Mouse (Mus musculus) heart, postnatal 0 days (tissue): ENCODE results near the gene Cldn7. TPM values are rescaled to one million over a fixed set of nuclear protein-coding genes. Genes with fewer than 3 reads are reported as not detected.

Experiments
- ATAC-seq: fragments of 200-750 bp; cut with Nextera tagmentation; 2 replicates; pipeline ENCODE4 v1.8.0; 2017; ENCODE audit warnings: low read depth, moderate number of reproducible peaks, moderate library complexity; ENCODE audit not compliant: insufficient read depth
- DNase-seq: peaks from one replicate; pipeline ENCODE4 v3.0.0-alpha.2; 2016; ENCODE audit warnings: low spot score
- H3K27ac ChIP-seq: fragments of 300-500 bp; sonication (generic); 2 replicates; pipeline ENCODE4 v1.5.1; 2014; ENCODE audit warnings: low read depth, mild to moderate bottlenecking
- H3K27me3 ChIP-seq: fragments of 300-500 bp; sonication (generic); 2 replicates; pipeline ENCODE4 v1.6.1; 2014; ENCODE audit warnings: low read length, mixed read lengths; ENCODE audit not compliant: control insufficient read depth, insufficient read depth
- H3K36me3 ChIP-seq: fragments of 300-500 bp; sonication (generic); replicated peaks from 2 replicates; pipeline ENCODE4 v1.6.1; 2014; ENCODE audit warnings: low read length, mixed read lengths; ENCODE audit not compliant: control insufficient read depth, insufficient read depth
- H3K4me1 ChIP-seq: fragments of 300-500 bp; sonication (generic); 2 replicates; pipeline ENCODE4 v1.6.1; 2014; ENCODE audit warnings: antibody characterized with exemption; ENCODE audit not compliant: control insufficient read depth, insufficient read depth
- H3K4me2 ChIP-seq: fragments of 300-500 bp; sonication (generic); 2 replicates; pipeline ENCODE4 v1.6.1; 2014; ENCODE audit warnings: low read depth, mild to moderate bottlenecking, low read length, moderate library complexity
- H3K4me3 ChIP-seq: fragments of 300-500 bp; sonication (generic); 2 replicates; pipeline ENCODE4 v1.5.1; 2014; ENCODE audit warnings: low read depth, low read length
- H3K9ac ChIP-seq: fragments of 300-500 bp; sonication (generic); replicated peaks from 2 replicates; pipeline ENCODE4 v1.6.1; 2014; ENCODE audit warnings: low read depth, low read length, mixed read lengths
- H3K9me3 ChIP-seq: fragments of 300-500 bp; sonication (generic); replicated peaks from 2 replicates; pipeline ENCODE4 v1.6.1; 2016; ENCODE audit warnings: low read length; ENCODE audit not compliant: control insufficient read depth
- CTCF ChIP-seq: IDR thresholded peaks from 2 replicates; pipeline ENCODE4 v1.5.1; 2016; ENCODE audit warnings: antibody characterized with exemption, control low read depth, low read depth
- EP300 ChIP-seq: IDR thresholded peaks from 2 replicates; pipeline ENCODE4 v1.6.1; 2016; ENCODE audit warnings: antibody characterized with exemption, low read depth
- WGBS: fragments of 180-500 bp; shearing (Covaris S2); extraction: QIAGEN DNeasy Blood & Tissue Kit; methylation state at CpG from one replicate; pipeline ENCODE4 v1.1.7; 2014; 5-methylcytosine and 5-hydroxymethylcytosine counted together
- polyA plus RNA-seq: library from polyadenylated mRNA; unstranded; fragments of >200 nt; fragmentation: Nextera tagmentation; extraction: Ambion mirVana; gene quantifications from 2 replicates; pipeline ENCODE4 v1.2.1, GENCODE M21; 2015
- total RNA-seq: library from RNA; depleted of rRNA; stranded (reverse); fragments of >200 nt; gene quantifications from 2 replicates; pipeline ENCODE4 v1.2.3, GENCODE M21; 2014; ENCODE audit warnings: low replicate concordance

The Cldn7 gene
- total and polyA plus RNA-seq, 2 experiments from 2014 or later = 0.64 TPM; not detected in 1

GRCm38 (mm10) chr11:69965271-69966005 lies 859 bp downstream of the Cldn7 start:
- Histone ChIP-seq H3K27me3 (peaks cover 52% of the 10 kb centered on the region), H3K4me2 (peak overlapping the region; percentile 65; the same call in 1 of the 2 replicates), H3K36me3 (peaks cover 25% of the 10 kb centered on the region), H3K4me3 (peak overlapping the region; percentile 44), H3K9me3 (no peaks in the 10 kb centered on the region), H3K27ac (no peak overlapping the region), H3K9ac (no peak overlapping the region), H3K4me1 (0 out of 2 replicates have a peak, but pooled peaks cover 10% of the 10 kb centered on the region)
- 5% methylated on average over 48 of the region's 49 CpGs for WGBS
- ATAC-seq (no peak), DNase-seq (no peak)
- TF ChIP-seq CTCF (no peak), EP300 (no peak)

DNA sequence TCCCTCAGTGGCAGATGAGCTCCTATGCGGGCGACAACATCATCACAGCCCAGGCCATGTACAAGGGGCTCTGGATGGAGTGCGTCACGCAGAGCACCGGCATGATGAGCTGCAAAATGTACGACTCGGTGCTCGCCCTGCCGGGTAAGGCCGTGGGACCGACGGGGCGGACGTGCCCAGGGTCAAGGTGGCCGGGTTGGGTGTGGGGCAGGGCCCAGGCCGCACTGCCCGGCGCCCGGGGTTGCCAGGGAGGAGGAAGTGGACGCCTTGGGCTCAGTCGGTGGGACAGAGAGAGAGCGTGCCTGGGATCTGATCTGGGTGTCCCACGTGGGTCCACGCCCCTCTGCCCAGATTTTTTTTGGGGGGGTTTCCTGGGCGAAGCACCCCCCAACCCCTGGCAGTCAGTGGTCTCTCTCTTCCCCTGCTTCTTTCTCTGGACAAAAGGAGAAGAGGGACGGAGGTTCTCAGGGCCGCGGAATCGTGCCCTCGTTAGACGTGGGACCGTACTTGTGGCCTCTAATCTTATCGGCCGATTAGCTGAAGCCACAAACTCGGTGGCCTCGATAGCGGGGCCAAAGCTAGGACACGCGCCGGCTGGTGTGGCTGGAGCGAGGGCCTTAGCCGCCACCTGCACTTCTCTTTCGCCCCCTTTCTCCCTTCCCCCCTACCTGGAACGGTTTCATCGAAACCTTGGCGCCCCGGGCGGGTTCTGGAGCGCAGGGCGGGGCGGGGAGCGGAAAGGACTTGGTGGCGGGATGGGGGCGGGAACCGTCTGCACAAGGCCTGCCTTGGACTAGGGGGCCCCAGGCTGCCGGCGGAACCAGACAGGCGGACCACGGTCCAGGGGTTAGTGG lies 1.7 kb downstream of the Cldn7 start:
- H3K4me2 ChIP-seq = peak overlapping the region; percentile 65
- peak overlapping the region; percentile 18; the same call in 1 of the 2 replicates for H3K9ac ChIP-seq
- TF ChIP-seq CTCF (no peak), EP300 (no peak)
- no peaks in the 10 kb centered on the region for H3K9me3 ChIP-seq
- DNase-seq = no peak
- peak overlapping the region; percentile 44 for H3K4me3 ChIP-seq
- peaks cover 28% of the 10 kb centered on the region for H3K36me3 ChIP-seq
- ATAC-seq = peak; percentile 8; the same call in 1 of the 2 replicates
- 0 out of 2 replicates have a peak, but pooled peaks cover 10% of the 10 kb centered on the region for H3K4me1 ChIP-seq
- 2% methylated on average over 59 of the region's 59 CpGs for WGBS
- H3K27ac ChIP-seq = no peak overlapping the region
- H3K27me3 ChIP-seq = peaks cover 52% of the 10 kb centered on the region

- no peak overlapping the region for H3K27ac ChIP-seq
- WGBS = 33% methylated on average over 17 of the region's 17 CpGs
- H3K4me3 ChIP-seq = peak overlapping the region; percentile 44
- peak overlapping the region; percentile 18; the same call in 1 of the 2 replicates for H3K9ac ChIP-seq
- ATAC-seq = 0 out of 2 replicates have a peak, but pooled peaks have one; percentile 41
- H3K4me2 ChIP-seq = peak overlapping the region; percentile 65
- TF ChIP-seq EP300 (no peak), CTCF (no peak)
- H3K4me1 ChIP-seq = 0 out of 2 replicates have a peak, but pooled peaks cover 10% of the 10 kb centered on the region
- peaks cover 46% of the 10 kb centered on the region for H3K27me3 ChIP-seq
- peaks cover 31% of the 10 kb centered on the region for H3K36me3 ChIP-seq
- DNase-seq = no peak
- no peaks in the 10 kb centered on the region for H3K9me3 ChIP-seq
Measured at GRCm38 (mm10) chr11:69966860-69967517, 2.4 kb downstream of the Cldn7 start.

GRCm38 (mm10) chr11:69968793-69969192 lies 4.2 kb downstream of the Cldn7 start:
- TF ChIP-seq EP300 (no peak), CTCF (no peak)
- Histone ChIP-seq H3K27ac (no peak overlapping the region), H3K36me3 (peaks cover 48% of the 10 kb centered on the region), H3K4me2 (no peak overlapping the region), H3K9me3 (no peaks in the 10 kb centered on the region), H3K27me3 (peaks cover 33% of the 10 kb centered on the region), H3K4me1 (0 out of 2 replicates have a peak, but pooled peaks cover 10% of the 10 kb centered on the region), H3K9ac (no peak overlapping the region), H3K4me3 (no peak overlapping the region)
- 79% methylated on average over 4 of the region's 4 CpGs for WGBS
- DNase-seq = no peak
- no peak for ATAC-seq

DNA sequence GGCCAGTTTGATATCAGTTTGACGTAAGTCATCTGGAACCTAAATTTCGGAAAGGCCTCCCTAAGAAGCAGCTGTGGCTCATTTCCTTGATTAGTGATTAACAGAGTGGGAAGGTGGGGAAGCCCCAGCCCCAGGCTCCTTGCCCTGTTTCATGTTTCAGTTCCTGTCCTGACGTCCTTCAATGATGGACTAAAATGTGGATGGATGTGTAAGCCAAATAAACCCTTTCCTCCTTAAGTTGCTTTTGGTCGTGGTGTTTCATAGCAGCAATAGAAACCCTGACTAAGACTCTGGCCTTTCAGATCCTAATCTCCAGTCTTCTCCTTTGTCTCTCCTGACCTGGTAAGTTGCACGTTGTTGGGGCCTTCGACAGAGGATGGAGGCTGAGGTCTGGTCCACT lies 5.6 kb downstream of the Cldn7 start:
- TF ChIP-seq CTCF = no peak
- TF ChIP-seq EP300 = no peak
- ATAC-seq (no peak), DNase-seq (no peak)
- Histone ChIP-seq H3K4me2 (no peak overlapping the region), H3K36me3 (peaks cover 62% of the 10 kb centered on the region), H3K9ac (no peak overlapping the region), H3K27me3 (peaks cover 19% of the 10 kb centered on the region), H3K4me3 (no peak overlapping the region), H3K4me1 (0 out of 2 replicates have a peak, but pooled peaks cover 10% of the 10 kb centered on the region), H3K27ac (no peak overlapping the region), H3K9me3 (no peaks in the 10 kb centered on the region)
- WGBS = 79% methylated on average over 6 of the region's 6 CpGs
